Mouse (Mus musculus) mouse embryonic stem cell (cell line): ENCODE data around the gene Fbxw10.

Source experiments
- in situ Hi-C, 2 experiments: fragments of 300-500 bp; cut with MboI; formaldehyde crosslinking; loops; 1 replicate in 1 of 2; 3 replicates in 1 of 2; pipeline ENCODE4 v1.14.3; 2019 to 2020; ENCODE audit warnings: low sequenced_read_pairs in 2 of 2, low pct_unique_long_range_greater_than_20kb in 1 of 2, mixed read lengths in 1 of 2; ENCODE audit not compliant: unreplicated experiment in 1 of 2

The Fbxw10 gene

GRCm38 (mm10) chr11:62885323-62885722 is 38.5 kb downstream of the Fbxw10 start:
- in situ Hi-C loops: no loop called here

- in situ Hi-C loops: loop anchor here in 1 of 2 experiments (10.0 kb wide), 1 partner anchor 136 kb away; the partner anchor contains the start of gene Gm10428
These were observed 43.9 kb downstream of the Fbxw10 start for GRCm38 (mm10) chr11:62890796-62891195.

- in situ Hi-C loops: loop anchor here in 1 of 2 experiments (10.0 kb wide), 1 partner anchor 137 kb away; the partner anchor contains the start of gene Gm10428
These were observed 44.9 kb downstream of the Fbxw10 start for GRCm38 (mm10) chr11:62891763-62892162.

DNA sequence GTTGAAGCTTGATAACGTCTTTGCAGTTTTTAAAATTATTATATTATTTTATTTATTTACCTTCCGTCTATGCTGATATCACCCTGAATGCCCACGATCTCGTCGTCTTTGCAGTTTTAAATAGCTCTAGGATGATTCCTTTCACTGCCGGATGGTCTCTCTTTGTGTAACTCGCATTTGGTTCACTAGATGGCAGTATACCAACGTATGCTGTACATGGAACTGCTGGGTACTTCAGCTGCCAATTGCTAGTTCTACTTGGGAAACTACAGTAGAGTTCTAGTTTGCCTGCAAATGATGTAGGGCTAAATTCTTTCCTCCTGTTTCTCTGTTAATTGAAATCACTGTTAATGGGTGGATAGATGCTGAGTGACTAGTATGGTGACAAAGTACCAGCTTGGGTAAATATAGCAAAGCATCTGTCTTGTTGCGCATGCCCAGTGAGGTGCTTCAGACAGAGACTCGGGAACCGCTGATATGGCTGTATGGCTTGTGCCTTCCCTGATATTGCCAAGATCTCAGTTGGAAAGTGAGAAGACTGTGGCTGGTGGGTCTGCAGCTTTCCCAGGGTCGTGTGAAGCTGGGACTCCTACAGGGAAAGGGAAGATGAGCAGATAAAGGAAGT is 54.9 kb downstream of the Fbxw10 start:
- in situ Hi-C loops: no loop called here

GRCm38 (mm10) chr11:62903871-62904495 is 57.1 kb downstream of the Fbxw10 start:
- in situ Hi-C loops: no loop called here

DNA sequence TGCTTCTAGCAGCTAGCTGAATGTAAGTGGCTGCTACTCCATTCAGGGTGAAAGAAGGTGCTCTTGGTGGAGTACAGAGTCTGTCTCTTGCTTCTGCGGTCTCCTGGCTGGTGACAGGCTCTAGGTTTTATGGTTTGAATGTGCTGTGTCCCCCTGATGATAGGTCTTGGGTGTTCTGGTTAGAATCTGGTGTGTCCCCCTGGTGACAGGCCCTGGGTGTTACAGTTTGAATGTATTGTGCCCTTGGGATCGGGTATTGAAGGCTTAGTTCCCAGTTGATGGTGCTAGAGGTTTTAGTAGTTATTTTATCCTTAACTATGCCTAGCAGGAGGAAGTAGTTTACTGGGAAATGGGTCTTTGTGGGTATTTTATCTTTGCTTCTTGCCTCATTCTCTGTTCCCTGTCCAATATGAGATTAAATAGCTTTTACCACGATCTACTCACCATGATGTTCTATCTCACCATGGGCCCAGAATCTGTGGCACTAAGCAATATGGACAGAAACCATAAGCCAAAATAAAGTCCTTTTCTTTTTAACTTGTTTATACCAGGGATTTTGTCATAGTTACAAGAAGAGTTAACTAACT is 62.9 kb downstream of the Fbxw10 start:
- in situ Hi-C loops: no loop called here

GRCm38 (mm10) chr11:62911362-62911761 is 64.5 kb downstream of the Fbxw10 start:
- in situ Hi-C loops: no loop called here

- in situ Hi-C loops: no loop called here
These were observed 66.3 kb downstream of the Fbxw10 start for GRCm38 (mm10) chr11:62913141-62913540.

DNA sequence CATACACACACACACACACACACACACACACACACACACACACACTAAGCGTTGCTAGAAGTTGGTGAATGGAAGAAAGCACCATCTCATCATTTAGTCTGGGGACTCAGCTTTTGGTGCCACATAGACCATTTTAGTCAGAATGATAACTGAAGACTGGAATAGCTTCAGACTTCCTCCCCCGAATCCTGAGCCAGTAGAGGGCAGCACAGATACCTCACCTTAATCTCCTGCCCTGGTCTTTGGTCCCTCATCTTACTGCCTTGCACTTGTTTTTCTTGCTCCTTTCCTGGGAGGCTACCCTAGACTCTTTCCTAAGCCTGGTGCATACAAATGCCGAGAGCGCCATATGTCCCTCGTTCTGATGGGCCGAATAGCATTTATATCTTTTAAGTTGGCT is 67.7 kb downstream of the Fbxw10 start:
- in situ Hi-C loops: no loop called here

GRCm38 (mm10) chr11:62915486-62915885 is 68.6 kb downstream of the Fbxw10 start:
- in situ Hi-C loops: loop anchor here in 1 of 2 experiments (5.0 kb wide), 1 partner anchor 158 kb away; no protein-coding TSS in a partner anchor

DNA sequence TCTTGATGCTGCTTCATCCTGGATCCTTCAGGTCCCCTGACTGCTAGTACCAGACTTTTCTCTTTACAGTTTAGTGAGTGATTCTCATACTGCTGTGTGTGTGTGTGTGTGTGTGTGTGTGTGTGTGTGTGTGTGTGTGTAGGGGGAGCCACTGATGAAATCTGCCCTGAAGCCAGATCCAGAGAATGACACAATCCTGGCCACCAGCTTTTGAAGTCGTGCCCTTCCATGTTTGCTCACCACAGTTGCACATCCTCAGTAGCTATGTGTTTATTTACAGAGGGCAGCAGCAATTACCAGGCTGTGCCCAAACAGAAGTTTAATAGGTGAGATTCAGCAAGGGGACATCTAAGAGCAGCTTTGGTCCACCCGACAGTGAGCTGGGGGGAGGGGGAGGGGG is 69.9 kb downstream of the Fbxw10 start:
- in situ Hi-C loops: loop anchor here in 1 of 2 experiments (5.0 kb wide), 1 partner anchor 159 kb away; no protein-coding TSS in a partner anchor

DNA sequence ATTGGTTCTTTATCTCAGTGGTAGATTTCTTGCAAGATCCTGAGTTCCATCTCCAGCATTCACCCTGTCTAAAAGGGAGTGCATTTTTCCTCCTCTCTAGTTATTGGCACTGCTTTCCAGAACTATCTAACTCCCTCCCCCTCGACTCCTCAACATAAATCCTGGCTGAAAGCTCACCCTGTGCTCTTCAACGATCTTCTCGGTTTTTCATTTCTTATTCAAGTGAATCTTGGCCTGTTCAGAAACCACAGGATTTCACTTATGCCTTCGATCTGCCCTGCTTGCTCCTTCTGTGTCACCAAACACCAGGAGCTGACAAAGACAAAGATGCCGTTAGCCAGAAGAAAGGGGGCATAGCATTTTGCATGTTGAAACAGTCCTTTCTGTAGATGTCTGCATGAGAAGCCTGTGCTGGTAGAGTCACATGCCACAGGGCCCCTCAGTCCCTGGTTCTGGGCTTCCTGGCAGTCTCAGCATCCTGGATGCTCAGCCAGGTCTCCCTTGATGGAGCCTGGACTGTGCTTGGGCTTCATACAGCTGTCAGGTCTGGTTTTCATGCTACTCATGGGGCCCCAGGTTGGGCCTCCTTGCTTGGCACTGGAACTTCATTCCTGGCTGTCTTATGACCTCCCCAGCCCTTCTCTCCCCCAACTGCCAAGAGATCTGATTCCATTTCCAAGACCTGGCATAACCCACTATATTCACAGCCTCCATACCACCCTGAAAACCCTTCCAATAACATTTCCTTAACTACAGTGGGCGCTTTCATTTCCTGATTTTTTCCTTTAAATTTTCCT is 73.3 kb downstream of the Fbxw10 start:
- in situ Hi-C loops: loop anchor here in 1 of 2 experiments (5.0 kb wide), 1 partner anchor 163 kb away; no protein-coding TSS in a partner anchor

GRCm38 (mm10) chr11:62920743-62921050 is 73.8 kb downstream of the Fbxw10 start:
- in situ Hi-C loops: no loop called here

- in situ Hi-C loops: no loop called here
These were observed 74.4 kb downstream of the Fbxw10 start for GRCm38 (mm10) chr11:62921052-62921977.

GRCm38 (mm10) chr11:62924091-62924761 is 77.4 kb downstream of the Fbxw10 start:
- in situ Hi-C loops: no loop called here
